Mouse (Mus musculus): ENCODE data around the gene Cblb.

Gene Cblb

GRCm38 (mm10) chr16:52200107-52200506 lies 169.1 kb downstream of the Cblb start:
- DNase-seq (ENCODE audit: low read depth) = no peak

- no peak for DNase-seq (ENCODE audit: low read depth)
Observed at GRCm38 (mm10) chr16:52210844-52211606, 180.0 kb downstream of the Cblb start.

- DNase-seq (ENCODE audit: low read depth) = peak; percentile 25
Observed at GRCm38 (mm10) chr16:52219069-52219468, 188.0 kb downstream of the Cblb start.

- peak; percentile 1 for DNase-seq (ENCODE audit: low read depth)
Observed at GRCm38 (mm10) chr16:52222896-52223295, 191.9 kb downstream of the Cblb start.

- no peak for DNase-seq (ENCODE audit: low read depth)
Observed at GRCm38 (mm10) chr16:52229446-52229845, 198.4 kb downstream of the Cblb start.

- no peak for DNase-seq (ENCODE audit: low read depth)
Observed at GRCm38 (mm10) chr16:52229930-52230329, 198.9 kb downstream of the Cblb start.

- no peak for DNase-seq (ENCODE audit: low read depth)
Observed at GRCm38 (mm10) chr16:52242144-52242543, 211.1 kb downstream of the Cblb start.

- no peak for DNase-seq (ENCODE audit: low read depth)
Observed at GRCm38 (mm10) chr16:52243421-52243973, 212.5 kb downstream of the Cblb start.

GRCm38 (mm10) chr16:52250196-52250595 lies 219.2 kb downstream of the Cblb start:
- no peak for DNase-seq (ENCODE audit: low read depth)

- no peak for DNase-seq (ENCODE audit: low read depth)
Observed at GRCm38 (mm10) chr16:52250935-52251334, 219.9 kb downstream of the Cblb start.
